Mouse (Mus musculus) CH12F3 (cell line): ENCODE data around the gene Camsap3.

ENCODE experiments used
- in situ Hi-C: fragments of 300-500 bp; cut with MboI; formaldehyde crosslinking; loops from 2 replicates; pipeline ENCODE4 v1.14.3; 2020; ENCODE audit warnings: low sequenced_read_pairs

Camsap3 gene

DNA sequence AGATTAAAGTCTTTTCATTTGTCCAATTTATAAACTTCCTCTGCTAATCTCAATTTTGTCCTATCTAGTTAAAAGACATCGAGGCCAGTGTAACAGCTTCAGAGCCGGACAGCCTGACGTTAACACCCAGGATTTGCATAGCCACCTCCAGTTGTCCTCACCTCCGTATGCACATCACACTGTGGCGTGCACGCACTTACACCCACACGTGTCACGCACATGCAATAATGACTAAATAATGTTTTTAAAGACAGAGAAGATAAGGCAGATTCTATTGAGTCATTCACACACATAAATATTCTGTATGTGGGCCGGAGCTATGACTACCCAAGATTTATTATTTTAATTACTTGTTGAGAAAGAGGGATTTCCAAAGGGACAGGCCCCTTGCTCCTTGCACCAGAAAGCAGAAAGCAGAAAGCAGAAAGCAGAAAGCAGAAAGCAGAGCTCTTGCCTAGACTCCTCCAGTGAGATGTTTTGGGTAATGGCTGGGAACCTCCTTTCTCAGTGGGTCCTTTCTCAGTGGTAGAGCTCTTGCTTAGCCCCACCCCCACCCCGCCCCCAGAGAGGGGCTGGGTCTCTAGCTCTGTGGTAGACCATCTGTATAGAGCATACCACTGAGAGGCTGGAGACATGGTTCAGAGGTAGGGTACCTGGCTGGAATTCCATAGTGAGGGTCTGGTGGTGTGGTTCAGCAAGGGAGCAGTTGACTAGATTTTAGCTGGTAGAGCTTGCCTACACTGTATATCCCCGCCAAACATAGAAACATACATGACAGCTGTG is 67.8 kb downstream of the Camsap3 start:
- in situ Hi-C loops, result no loop called here

DNA sequence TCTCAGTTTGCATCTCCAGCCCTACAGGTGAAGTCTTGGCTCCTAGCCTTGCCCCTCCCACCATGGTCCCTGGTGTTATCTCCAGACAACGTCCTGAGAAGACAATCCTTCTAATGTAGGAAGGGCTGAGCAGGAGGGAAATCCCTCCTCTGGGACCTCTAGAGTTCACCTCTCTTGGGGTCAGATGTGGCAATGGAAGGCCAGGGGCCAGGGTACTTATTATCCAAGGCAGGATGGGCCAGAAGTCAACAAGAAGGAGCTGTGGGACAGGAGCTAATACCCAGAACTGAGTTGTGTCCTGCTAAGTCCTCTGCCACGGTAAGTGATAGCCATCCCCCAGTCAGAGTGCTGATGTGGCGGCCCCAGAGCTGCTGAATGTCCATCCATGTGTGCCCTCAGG is 68.4 kb downstream of the Camsap3 start, which contains the start of gene Retn:
Gene Retn, plus strand, starts transcription at position 245 of the 400 bp plus-strand sequence.
- in situ Hi-C loops, result no loop called here

DNA sequence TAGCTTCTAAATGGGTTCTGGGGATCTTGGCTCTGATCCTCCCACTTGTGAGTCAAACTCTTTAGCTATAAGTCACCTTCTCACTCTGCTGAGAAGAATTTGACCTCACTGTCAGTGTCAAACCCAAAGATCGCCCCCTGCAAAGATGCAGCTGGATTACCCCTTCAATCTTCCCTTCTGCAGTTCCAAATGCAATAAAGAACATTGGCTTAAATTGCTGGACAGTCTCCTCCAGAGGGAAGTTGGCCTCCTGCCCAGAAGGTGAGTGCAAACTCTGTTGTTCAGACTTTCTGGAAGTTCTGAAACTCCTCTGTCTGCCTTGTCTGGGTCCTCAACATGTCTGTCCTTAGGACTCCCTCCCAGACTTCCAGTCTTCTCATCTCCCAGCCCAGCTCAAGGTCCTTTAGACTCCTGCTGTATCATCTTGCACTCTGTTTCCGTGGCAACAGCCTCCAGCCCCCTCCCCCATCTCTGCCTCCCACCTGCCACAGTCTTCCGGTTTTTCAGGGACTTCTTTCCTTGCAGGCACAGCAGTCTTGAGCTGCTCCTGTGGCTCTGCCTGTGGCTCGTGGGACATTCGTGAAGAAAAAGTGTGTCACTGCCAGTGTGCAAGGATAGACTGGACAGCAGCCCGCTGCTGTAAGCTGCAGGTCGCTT is 69.8 kb downstream of the Camsap3 start:
- in situ Hi-C loops, result no loop called here
